Mouse (Mus musculus): ENCODE results near the gene Klhdc2.

- TF ChIP-seq CTCF (IDR thresholded peaks at IDR 0.05) (no peak), EP300 (IDR thresholded peaks at IDR 0.05; ENCODE audit: insufficient read depth, low read depth, low read length) (no peak), POLR2A (IDR thresholded peaks at IDR 0.05; ENCODE audit: insufficient read depth, low read depth, low read length) (no peak)
Measured at GRCm38 (mm10) chr12:69257836-69258235, 38.6 kb upstream of the Klhdc2 start.
